Mouse (Mus musculus): ENCODE data around the gene E330021D16Rik.

DNA sequence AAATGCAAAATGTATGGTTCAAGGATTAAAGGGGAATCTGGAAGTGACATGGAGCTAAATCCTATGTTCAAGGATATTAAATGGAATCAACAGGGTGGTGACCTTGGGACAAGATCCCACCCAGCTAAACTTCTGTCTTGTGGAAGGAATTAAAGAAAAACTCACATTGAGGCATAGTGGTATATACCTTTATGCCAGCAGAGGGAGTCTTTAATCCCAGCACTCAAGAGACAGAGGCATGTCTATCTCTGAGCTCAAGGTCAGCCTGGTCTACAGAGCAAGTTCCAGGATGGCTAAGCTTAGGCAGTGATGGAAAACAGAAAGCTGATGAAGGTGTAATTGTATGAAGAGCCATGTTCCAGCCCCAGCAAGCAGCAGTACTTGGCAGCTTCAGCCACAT lies 39.3 kb downstream of the E330021D16Rik start:
- TF ChIP-seq POLR2A (IDR thresholded peaks at IDR 0.05; ENCODE audit: low read depth, low read length) (no peak), TCF12 (IDR thresholded peaks at IDR 0.05; ENCODE audit: low read depth, low read length) (no peak), SIN3A (IDR thresholded peaks at IDR 0.05; ENCODE audit: low read length) (no peak), EP300 (IDR thresholded peaks at IDR 0.05; ENCODE audit: low read length) (no peak), USF1 (IDR thresholded peaks at IDR 0.05; ENCODE audit: low read depth, low read length) (no peak), MEF2A (IDR thresholded peaks at IDR 0.05; ENCODE audit: borderline replicate concordance, low read depth, low read length) (no peak), BHLHE40 (IDR thresholded peaks at IDR 0.05; ENCODE audit: low read depth, low read length) (no peak), GABPA (IDR thresholded peaks at IDR 0.05; ENCODE audit: insufficient replicate concordance, low read depth, low read length) (no peak), ETS1 (conservative IDR thresholded peaks at IDR 0.05; ENCODE audit: low read depth, low read length) (no peak), CTCF (conservative IDR thresholded peaks at IDR 0.05 in 1 of 2, IDR thresholded peaks at IDR 0.05 in 1 of 2; ENCODE audit: low read depth in 2 of 2, low read length in 2 of 2) (peak; percentile 13 to 47; a peak in 3 of 4 replicates), MAFK (IDR thresholded peaks at IDR 0.05; ENCODE audit: insufficient replicate concordance, low read length) (no peak), POLR2AphosphoS2 (IDR thresholded peaks at IDR 0.05; ENCODE audit: low read depth, low read length) (no peak), ZKSCAN1 (IDR thresholded peaks at IDR 0.05; ENCODE audit: borderline replicate concordance, low read depth, low read length) (no peak), HCFC1 (IDR thresholded peaks at IDR 0.05; ENCODE audit: low read depth, low read length) (no peak)

Data from CH12.LX (cell line).